Mouse (Mus musculus): Measurements from ENCODE around the gene Tbx20. TPM values are rescaled to one million over a fixed set of nuclear protein-coding genes. Genes with fewer than 3 reads are reported as not detected.

Tbx20 gene
- 6.6 TPM for polyA plus RNA-seq (2021)

DNA sequence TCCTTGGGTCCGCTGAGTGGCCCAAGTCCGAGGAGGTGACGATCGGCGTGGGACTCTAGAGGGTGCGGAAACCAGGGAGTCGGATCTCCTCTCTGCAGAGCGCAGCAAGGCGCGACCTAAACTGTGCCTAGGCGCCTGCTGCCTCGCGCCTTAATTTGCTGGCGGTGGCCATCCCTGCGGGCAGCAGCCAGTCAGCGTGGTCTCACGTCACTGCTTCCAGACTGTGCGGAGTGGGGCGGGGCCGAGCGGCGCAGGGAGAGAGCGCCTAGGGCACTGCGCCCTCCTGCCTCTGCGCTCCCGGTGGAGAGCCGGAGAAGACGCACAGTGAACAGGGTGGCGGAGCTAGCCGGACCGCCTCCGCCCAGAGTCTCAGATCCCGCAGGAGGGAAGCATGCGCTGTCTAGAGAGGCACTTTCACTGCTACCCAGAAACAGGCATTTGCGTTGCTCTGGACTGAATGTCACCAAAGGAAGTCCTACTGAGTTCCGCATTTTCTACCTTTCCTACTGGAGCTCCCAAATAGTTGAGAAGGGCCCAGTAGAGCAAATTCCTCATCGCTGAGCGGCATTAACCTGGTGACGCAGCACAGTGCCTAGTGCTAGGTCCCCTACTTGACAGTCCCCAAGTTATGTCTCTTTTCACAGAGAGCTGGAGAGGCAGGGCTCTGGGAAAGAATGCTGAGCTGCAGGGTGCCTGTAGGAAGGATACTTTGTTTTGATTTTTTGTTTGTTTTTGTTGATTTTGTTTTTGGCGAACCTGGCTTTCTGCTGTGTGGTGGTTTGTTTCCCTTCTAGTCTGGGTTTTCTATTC, at the start of gene Tbx20:
Gene Tbx20, minus strand, starts transcription at position 144 of the 810 bp plus-strand sequence.
- ChIA-PET CTCF (no interaction called here), POLR2A (no interaction called here)
- peaks cover 17% of the 10 kb centered on the region for H3K27me3 ChIP-seq
- TF ChIP-seq CTCF (IDR thresholded peaks at IDR 0.05), result no peak
- ATAC-seq, result peak; percentile 94
- in situ Hi-C loops (cut with MboI; ENCODE audit: low pct_unique_long_range_greater_than_20kb), result loop anchor here (5.0 kb wide), 1 partner anchor 268 kb away; no protein-coding TSS in a partner anchor
- DNase-seq (ENCODE audit: low read depth, low spot score), result no peak

DNA sequence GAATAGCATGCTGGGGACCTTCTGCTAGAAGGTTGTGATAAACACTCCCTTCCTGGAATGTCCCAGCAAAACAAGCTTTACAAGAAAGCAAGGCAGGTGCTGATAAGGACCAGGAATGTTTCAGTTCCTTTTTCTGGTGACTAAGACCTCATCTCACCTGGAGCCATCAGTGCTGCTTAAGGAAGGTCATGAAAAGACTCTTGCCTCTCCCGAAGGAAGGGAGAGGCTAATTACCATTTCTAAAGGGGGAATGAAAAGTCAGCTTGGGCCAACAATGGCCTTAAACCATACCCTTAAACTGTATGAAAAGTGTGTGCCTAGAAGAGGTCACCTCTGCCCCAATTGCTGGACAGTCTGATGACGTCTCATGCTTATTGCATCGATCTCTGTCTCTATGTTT, 44.4 kb upstream of the Tbx20 start:
- in situ Hi-C loops (cut with MboI; ENCODE audit: low pct_unique_long_range_greater_than_20kb), result no loop called here
- no peak for ATAC-seq

DNA sequence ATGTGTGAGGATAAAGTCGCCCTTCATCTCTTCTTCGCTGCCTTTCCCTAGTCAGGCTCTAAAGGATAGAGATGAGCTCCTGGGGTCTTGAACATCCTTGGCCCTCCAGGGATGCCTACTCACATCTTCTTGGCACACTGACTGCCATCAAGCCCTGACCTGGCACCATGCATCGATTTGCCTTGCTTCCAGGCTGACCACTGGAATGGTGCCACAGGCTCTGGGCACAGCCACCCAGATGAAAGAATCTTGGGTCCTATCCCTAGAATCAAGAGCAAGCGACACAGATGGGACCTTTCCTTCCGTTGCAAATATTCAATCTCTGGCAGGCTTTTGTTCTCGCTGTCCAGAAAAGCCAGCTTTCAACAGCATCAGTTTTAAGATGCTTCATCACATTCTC, 38.4 kb upstream of the Tbx20 start:
- in situ Hi-C loops (cut with MboI; ENCODE audit: low pct_unique_long_range_greater_than_20kb), result no loop called here
- ATAC-seq, result no peak
- ChIA-PET POLR2A (no interaction called here), CTCF (no interaction called here)
- DNase-seq (ENCODE audit: low read depth, low spot score), result no peak
- no peak for TF ChIP-seq CTCF (IDR thresholded peaks at IDR 0.05)
- H3K27me3 ChIP-seq, result no peaks in the 10 kb centered on the region

More for the DNA sequence above, 44.4 kb upstream of the Tbx20 start:
- no peaks in the 10 kb centered on the region for H3K27me3 ChIP-seq
- no peak for DNase-seq (ENCODE audit: low read depth, low spot score)
- no peak for TF ChIP-seq CTCF (IDR thresholded peaks at IDR 0.05)
- ChIA-PET POLR2A (no interaction called here), CTCF (no interaction called here)

DNA sequence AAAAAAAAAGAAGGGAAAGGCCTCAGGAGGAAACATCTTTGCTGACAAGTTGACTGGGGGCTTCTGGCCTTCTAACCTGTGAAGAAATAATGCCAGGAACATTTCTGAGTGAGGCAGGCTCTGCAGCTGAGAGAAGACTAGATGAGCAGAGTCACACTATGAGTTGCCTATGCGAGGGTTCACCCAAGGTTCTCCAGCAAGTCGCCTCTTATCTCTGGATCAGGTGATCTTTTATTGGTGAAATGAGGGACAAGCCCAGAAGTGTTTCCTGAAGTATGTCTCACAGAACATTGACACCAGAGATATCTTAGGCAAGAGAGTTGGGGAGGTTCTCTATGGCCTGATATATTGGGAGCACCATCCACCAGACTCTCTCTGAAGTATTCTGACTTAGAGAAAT, 18.0 kb upstream of the Tbx20 start:
- CTCF ChIA-PET, result no interaction called here
- POLR2A ChIA-PET, result no interaction called here
- DNase-seq (ENCODE audit: low read depth, low spot score) (no peak), ATAC-seq (no peak)
- in situ Hi-C loops (cut with MboI; ENCODE audit: low pct_unique_long_range_greater_than_20kb), result no loop called here
- no peaks in the 10 kb centered on the region for H3K27me3 ChIP-seq
- TF ChIP-seq CTCF (IDR thresholded peaks at IDR 0.05), result no peak

DNA sequence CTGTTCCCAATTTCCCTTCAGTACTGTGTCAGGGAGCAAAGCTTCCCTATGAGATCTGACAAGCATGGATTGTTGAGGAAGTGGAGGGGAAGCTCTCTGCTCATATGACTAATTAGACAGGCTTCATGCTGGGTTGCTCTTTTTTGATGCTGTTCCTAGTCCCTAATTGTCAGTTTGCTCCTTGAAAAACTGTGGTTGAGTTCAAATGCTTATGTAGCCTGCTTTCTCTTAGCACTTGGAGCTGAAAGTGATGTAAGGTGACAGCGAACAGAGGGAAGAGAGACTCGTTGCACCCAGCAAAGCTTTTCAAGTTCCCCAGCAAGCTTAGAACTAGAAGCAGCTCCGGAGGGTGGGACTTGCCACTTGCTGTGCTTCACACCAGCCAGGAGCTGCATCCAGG, 15.3 kb upstream of the Tbx20 start:
- in situ Hi-C loops (cut with MboI; ENCODE audit: low pct_unique_long_range_greater_than_20kb), result no loop called here
- no peak for TF ChIP-seq CTCF (IDR thresholded peaks at IDR 0.05)
- ChIA-PET POLR2A (no interaction called here), CTCF (interaction anchor here (2.4 kb wide), 1 partner anchor 13 kb away, joined by 6 read pairs; no protein-coding TSS in a partner anchor)
- H3K27me3 ChIP-seq, result no peaks in the 10 kb centered on the region
- DNase-seq (ENCODE audit: low read depth, low spot score) (no peak), ATAC-seq (no peak)

DNA sequence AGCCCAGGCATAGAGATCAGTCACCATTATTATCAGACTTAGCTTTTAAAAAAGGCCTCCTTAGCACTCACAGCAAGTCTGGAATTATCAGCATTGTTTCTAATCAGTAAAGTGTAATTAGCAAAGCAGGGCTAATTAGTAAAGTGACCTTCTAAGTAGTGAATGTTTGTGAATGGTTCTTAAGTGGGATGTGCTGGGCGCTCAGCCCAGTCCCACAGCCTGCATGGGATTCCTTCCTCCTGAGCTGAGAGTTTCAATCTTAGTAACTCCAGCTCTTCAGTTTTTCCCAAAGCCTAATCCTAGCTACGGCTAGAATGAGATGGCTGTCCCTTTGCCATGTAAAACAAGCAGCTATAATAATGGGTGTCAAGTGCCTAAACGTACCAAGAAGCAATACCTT, 8.2 kb upstream of the Tbx20 start:
- no peak for TF ChIP-seq CTCF (IDR thresholded peaks at IDR 0.05)
- CTCF ChIA-PET, result no interaction called here
- ATAC-seq (no peak), DNase-seq (ENCODE audit: low read depth, low spot score) (no peak)
- POLR2A ChIA-PET, result interaction anchor here (1.0 kb wide), 1 partner anchor 12 kb away, joined by 3 read pairs; no protein-coding TSS in a partner anchor
- in situ Hi-C loops (cut with MboI; ENCODE audit: low pct_unique_long_range_greater_than_20kb), result no loop called here
- peaks cover 1% of the 10 kb centered on the region for H3K27me3 ChIP-seq

DNA sequence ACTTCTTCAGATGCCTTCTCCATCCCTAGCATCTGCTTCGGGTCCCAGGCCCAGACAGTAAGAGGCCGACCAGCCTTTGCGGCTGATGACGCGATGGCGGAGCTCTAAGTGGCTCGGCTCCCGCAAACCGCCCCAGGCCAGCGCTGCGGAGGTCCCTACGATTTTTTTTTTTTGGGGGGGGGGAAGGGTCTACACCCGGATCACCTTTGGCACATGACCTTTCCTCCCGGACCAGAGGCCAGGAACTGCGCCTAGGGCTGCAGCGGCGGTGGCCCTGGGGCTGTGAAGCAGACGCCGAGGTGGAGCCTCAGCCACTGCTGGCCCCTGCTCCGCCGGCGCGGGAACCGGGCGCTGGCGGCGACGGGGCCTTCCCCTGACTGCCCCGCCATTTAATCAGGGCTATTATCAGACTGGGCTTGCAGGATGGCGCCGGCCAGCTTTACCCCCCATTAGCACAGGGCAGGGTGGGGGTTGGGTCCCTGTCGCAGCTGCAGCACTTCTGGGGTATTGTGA, 6.9 kb upstream of the Tbx20 start:
- ChIA-PET POLR2A (no interaction called here), CTCF (no interaction called here)
- peaks cover 12% of the 10 kb centered on the region for H3K27me3 ChIP-seq
- in situ Hi-C loops (cut with MboI; ENCODE audit: low pct_unique_long_range_greater_than_20kb), result no loop called here
- TF ChIP-seq CTCF (IDR thresholded peaks at IDR 0.05), result no peak
- ATAC-seq, result no peak
- no peak for DNase-seq (ENCODE audit: low read depth, low spot score)

DNA sequence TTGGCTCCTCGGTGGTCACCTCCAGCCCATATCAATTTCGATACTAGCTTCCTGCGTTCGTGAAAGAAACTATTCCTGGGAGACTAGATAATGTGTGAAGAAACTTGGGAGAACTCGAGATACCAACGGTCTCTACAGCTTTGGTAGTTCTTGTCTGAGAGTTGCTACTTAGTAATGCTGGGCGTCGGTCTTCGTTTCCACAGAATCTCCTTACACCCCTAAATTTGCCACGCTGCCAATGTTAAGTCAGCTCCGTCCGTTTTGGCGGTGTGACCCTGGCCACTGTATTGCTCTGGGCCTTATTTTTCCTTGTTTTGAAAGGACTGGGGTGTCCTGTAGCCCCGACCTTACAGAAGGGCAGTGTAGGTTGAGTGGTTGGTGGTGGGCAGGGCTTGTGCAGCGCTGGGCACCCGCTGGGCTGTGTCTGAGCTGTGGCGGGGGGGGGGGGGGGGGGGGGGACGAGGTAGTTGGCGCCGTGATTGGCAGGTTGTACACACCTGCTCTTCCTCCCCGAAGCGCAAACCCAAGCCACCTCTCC, 6.4 kb upstream of the Tbx20 start:
- CTCF ChIA-PET, result no interaction called here
- POLR2A ChIA-PET, result no interaction called here
- H3K27me3 ChIP-seq, result peaks cover 12% of the 10 kb centered on the region
- no peak for TF ChIP-seq CTCF (IDR thresholded peaks at IDR 0.05)
- ATAC-seq (no peak), DNase-seq (ENCODE audit: low read depth, low spot score) (no peak)
- in situ Hi-C loops (cut with MboI; ENCODE audit: low pct_unique_long_range_greater_than_20kb), result no loop called here

DNA sequence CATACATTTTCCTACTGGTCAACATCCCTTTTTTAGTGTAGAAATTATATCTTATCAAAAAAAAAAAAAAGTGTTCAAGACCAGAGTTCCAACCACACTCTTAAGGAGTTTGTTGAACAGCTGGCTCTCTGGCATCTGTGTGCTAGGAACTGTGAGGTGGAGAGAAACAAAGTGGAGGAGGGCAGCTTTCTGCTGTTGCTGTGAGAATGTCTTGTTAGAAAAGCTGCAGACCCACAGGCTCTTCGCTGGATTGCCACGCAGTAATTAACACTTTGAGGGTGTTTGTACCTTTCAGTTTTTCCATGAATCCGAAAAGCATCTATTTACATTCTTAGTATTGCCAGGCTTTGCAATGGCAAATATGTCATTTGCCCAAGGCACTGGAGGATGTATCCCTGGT, 5.9 kb upstream of the Tbx20 start:
- ChIA-PET POLR2A (no interaction called here), CTCF (no interaction called here)
- no peak for ATAC-seq
- TF ChIP-seq CTCF (IDR thresholded peaks at IDR 0.05), result no peak
- in situ Hi-C loops (cut with MboI; ENCODE audit: low pct_unique_long_range_greater_than_20kb), result no loop called here
- no peak for DNase-seq (ENCODE audit: low read depth, low spot score)
- H3K27me3 ChIP-seq, result peaks cover 12% of the 10 kb centered on the region

DNA sequence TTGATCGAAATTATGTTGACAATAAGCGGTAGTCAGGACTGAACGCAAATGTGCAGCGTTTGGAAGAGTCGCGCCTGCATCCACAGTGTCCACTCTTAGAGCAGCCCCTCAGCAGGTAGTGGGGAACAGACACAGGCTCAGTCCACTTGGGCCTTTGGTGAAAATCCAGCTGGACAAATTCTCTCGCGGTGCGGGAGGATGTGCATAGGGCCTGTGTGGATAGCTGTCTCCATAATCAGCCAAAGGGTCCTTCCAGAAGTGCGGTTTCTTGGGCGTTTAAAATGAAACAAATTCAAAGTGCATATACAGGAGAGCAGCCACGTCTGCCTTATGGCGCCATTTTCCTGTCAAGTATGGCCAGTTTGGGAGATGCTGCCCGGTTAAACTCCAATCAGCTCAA, 4.5 kb upstream of the Tbx20 start:
- in situ Hi-C loops (cut with MboI; ENCODE audit: low pct_unique_long_range_greater_than_20kb), result no loop called here
- no peak for TF ChIP-seq CTCF (IDR thresholded peaks at IDR 0.05)
- ATAC-seq (no peak), DNase-seq (ENCODE audit: low read depth, low spot score) (no peak)
- peaks cover 17% of the 10 kb centered on the region for H3K27me3 ChIP-seq
- CTCF ChIA-PET, result no interaction called here
- POLR2A ChIA-PET, result no interaction called here

DNA sequence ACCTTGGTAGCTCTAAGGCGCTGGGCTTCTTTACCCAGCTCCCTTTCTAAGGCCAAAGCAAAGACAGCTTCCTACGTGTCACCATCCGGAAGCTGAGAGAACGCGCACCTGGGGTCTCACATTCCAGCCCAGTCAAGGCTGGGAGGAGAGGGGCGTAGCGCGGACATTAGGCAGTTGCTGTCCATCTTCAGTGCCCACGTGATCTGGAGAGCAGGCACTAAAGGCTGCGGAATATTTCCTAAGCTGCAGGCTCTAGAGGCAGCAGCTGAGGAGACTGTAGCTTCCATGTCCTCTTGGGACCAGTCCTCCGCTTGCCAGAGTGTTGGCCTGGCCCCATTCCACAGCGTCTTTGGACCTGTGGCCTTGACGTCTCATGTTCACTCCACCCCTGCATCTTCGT, 3.9 kb upstream of the Tbx20 start:
- DNase-seq (ENCODE audit: low read depth, low spot score), result no peak
- H3K27me3 ChIP-seq, result peaks cover 17% of the 10 kb centered on the region
- ATAC-seq, result no peak
- CTCF ChIA-PET, result no interaction called here
- no peak for TF ChIP-seq CTCF (IDR thresholded peaks at IDR 0.05)
- in situ Hi-C loops (cut with MboI; ENCODE audit: low pct_unique_long_range_greater_than_20kb), result no loop called here
- POLR2A ChIA-PET, result no interaction called here

Measured in Patski (cell line).